Mouse (Mus musculus): Measurements from ENCODE around the gene Olfr1416.

The Olfr1416 gene

GRCm38 (mm10) chr1:92431420-92431819 is 53.5 kb downstream of the Olfr1416 start:
- no peak for DNase-seq

GRCm38 (mm10) chr1:92430991-92431390 is 53.9 kb downstream of the Olfr1416 start:
- DNase-seq, result no peak
